Mouse (Mus musculus): ENCODE data around the gene Klf13.

- no peak for TF ChIP-seq MAFK (IDR thresholded peaks at IDR 0.05; ENCODE audit: insufficient read depth, low read depth, low read length)
- no peak for TF ChIP-seq CHD2 (IDR thresholded peaks at IDR 0.05; ENCODE audit: low read depth, low read length)
Observed at GRCm38 (mm10) chr7:63957872-63958640, 19.3 kb upstream of the Klf13 start.
